ENCODE assay signal across 8 mouse cellular contexts in genomic region chr10:115097163-115097562, GRCm38 (mm10).
DNase-seq lines count a peak whose midpoint lies in the region; ATAC-seq and TF ChIP-seq lines count a peak whose summit lies in the region.

No protein-coding gene starts in this region.

- ATAC-seq in hematopoietic stem cell, adult 5-6 weeks (replicated peaks in 1 of 2; ENCODE audit: insufficient read depth in 1 of 2, low FRiP score in 2 of 2, low TSS enrichment in 1 of 2, low read depth in 1 of 2, poor library complexity in 2 of 2, severe bottlenecking in 2 of 2), result peak; percentile 75 to 77
- ATAC-seq in lung, embryonic 14.5 days (ENCODE audit: insufficient read depth), result peak; percentile 68; the same call in 1 of the 2 replicates
- ATAC-seq in inflammation-experienced regulatory T-cells, adult 6 months, result no peak

- H3K27ac ChIP-seq in lung, embryonic 14.5 days (ENCODE audit: low read depth), result no peak overlapping the region

- H3K4me2 ChIP-seq in lung, embryonic 14.5 days, result no peak overlapping the region

- H3K4me3 ChIP-seq in lung, embryonic 14.5 days (ENCODE audit: low read depth, low read length), result no peak overlapping the region

- no peaks in the 10 kb centered on the region for H3K27me3 ChIP-seq in lung, embryonic 14.5 days (ENCODE audit: insufficient read depth, low read length)

- no peaks in the 10 kb centered on the region for H3K36me3 ChIP-seq in lung, embryonic 14.5 days (ENCODE audit: insufficient read depth)

- peak; percentile 50 for DNase-seq in A20 (ENCODE audit: low read depth, low spot score)
- DNase-seq in MN1 (ENCODE audit: low spot score), result peak; percentile 83
- DNase-seq in embryo, embryonic 10 days (ENCODE audit: low spot score), result peak; percentile 78
- peak; percentile 75 for DNase-seq in layer of hippocampus, adult 11-12 months (ENCODE audit: low spot score)
- DNase-seq in lung, embryonic 14.5 days, result peak; percentile 75
- DNase-seq in right cerebral cortex, adult 18-20 months, result peak; percentile 58

- no peak overlapping the region for H3K9ac ChIP-seq in lung, embryonic 14.5 days

- TF ChIP-seq CTCF in lung, embryonic 14.5 days (IDR thresholded peaks at IDR 0.05; ENCODE audit: low read depth), result peak; percentile 83

- no peaks in the 10 kb centered on the region for H3K9me3 ChIP-seq in lung, embryonic 14.5 days (ENCODE audit: low read depth, low read length)

- 8% methylated on average over 5 of the region's 5 CpGs for WGBS in lung, embryonic 14.5 days

- no peaks in the 10 kb centered on the region for H3K4me1 ChIP-seq in lung, embryonic 14.5 days (ENCODE audit: insufficient read depth)
